Mouse (Mus musculus) MEL-GATA-1-ER (cell line): Measurements from ENCODE around the gene Adar.
"Not testable (repeated sequence)": the region's sequence is repeated elsewhere in the genome, so short reads cannot be mapped to it uniquely, and the experiment has no call there.

Experiments used
- DNase-seq: peaks from one replicate; pipeline ENCODE4 v3.0.0-alpha.2; 2012; ENCODE audit warnings: low read depth; ENCODE audit errors: extremely low read depth

Adar gene

GRCm38 (mm10) chr3:89788680-89789352 is 74.0 kb downstream of the Adar start:
- no peak for DNase-seq

DNA sequence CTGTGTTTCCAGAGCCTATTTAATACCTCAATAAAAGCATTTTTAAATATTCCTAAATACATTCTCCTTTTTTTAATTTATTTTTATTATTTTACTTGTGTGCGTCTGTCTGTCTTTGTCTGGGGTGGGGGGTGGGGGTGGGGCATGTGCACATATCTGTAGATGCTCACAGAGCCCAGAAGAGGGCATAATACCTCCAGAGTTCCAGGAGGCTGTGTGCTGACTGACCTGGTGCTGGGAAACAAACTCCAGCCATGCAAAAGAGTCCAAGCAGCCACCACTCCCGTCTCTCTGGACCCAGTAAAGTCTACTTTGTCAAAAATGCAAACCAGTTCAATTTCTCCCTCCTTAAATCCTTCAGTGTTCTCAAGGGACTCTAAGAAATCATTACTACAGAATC is 79.8 kb downstream of the Adar start:
- DNase-seq, result no peak

- DNase-seq, result no peak
Measured at GRCm38 (mm10) chr3:89795746-89796145, 80.9 kb downstream of the Adar start.

DNA sequence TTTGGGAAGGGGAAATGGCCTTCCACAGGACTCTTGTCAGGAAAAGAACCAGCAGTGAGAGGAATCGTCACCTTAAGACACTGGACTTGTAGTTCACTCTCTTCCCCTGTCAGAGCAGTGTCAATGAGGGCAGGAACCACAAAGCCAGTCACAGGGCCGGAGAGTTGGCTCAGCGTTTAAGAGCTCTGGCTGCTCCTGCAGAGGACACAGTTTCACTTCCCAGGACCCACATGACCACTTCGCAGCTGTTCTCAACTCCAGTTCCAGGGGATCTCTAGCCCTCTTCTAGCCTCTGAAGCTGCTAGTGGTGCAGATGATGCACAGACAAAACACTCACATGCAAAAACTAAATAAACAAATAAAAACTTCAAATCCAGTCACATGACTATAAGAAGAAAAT is 81.5 kb downstream of the Adar start:
- no peak for DNase-seq

DNA sequence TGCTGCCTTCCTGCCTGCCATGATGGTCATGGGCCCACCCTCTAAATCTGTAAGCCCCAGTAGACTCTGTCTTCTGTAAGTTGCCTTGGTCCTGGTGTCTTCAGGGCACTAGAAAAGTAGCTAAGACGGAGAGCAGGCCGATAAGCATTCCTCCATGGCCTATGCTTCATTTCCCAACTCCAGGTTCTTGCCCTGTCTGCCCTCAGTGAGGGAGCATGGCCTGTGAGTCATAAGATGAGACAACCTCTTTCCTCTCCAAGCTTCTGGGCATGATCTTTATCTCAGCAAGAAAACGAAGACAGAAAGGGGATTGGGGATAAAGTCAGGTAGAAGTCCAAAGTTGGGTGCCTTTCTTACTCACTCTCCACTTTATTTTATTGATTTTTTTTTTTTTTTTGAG is 83.7 kb downstream of the Adar start:
- no peak for DNase-seq

GRCm38 (mm10) chr3:89799476-89799875 is 84.7 kb downstream of the Adar start:
- DNase-seq, result no peak

- not testable (repeated sequence) for DNase-seq
Measured at GRCm38 (mm10) chr3:89800078-89800477, 85.3 kb downstream of the Adar start.

GRCm38 (mm10) chr3:89800774-89801506 is 86.1 kb downstream of the Adar start:
- no peak for DNase-seq

GRCm38 (mm10) chr3:89801507-89801847 is 86.7 kb downstream of the Adar start:
- no peak for DNase-seq

DNA sequence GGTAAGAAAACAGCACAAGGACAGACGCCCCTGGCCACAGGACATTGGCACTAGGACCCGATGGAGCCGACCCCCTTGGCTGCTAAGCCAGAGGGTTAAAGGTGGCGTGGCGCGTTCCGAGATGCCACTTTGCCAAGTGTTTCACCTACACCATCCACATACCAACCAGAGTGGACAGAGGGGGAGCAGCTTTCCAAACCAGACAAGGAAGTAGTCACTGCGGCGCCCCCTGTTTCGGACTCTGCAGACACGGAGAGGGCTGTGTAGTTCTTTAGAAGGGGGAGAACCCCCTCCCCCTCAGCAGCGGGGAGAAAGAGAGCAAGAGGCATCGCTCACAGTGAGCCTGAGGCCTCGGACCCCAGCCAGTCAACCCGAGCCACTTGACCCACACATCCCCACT is 88.1 kb downstream of the Adar start:
- DNase-seq, result no peak
